Mouse (Mus musculus): ENCODE measurements at regions not wholly inside any gene's neighbourhood (a gene's known extent, or its start where the extent isn't known, plus 50 kb on each side); places are given as distances from the start of the nearest gene placed in this dataset.

GRCm38 (mm10) chr14:95949512-95949911, 68.5 kb downstream of the 4921530L21Rik start:
- in situ Hi-C loops (cut with MboI, MseI) = loop anchor here (5.0 kb wide), 1 partner anchor 958 kb away; no protein-coding TSS in a partner anchor

- in situ Hi-C loops (cut with MboI, MseI) = loop anchor here (10.0 kb wide), 1 partner anchor 269 kb away; no protein-coding TSS in a partner anchor
These were observed 75.1 kb downstream of the 4921530L21Rik start for GRCm38 (mm10) chr14:95956056-95956729.

DNA sequence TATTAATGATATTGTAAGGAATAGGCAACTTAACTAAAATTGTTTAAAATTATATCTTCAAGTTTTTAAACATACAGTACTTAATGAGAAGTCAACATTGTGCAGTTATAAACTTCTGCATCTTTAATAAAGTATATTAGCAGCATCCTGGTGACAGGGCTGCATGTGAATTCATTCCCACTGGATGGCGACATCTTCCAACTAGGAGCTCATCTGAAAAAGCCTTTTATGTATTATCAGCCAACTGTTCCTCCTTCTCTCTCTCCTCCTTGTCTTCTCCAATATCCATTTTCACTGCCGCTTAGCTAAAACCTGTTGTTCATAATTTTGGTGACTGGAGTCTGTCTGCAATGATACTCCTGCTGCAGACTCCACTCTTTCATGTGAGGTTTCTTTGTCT, 103.0 kb downstream of the 4921530L21Rik start:
- in situ Hi-C loops (cut with MboI, MseI) = no loop called here

GRCm38 (mm10) chr14:95998356-95998755, 117.3 kb downstream of the 4921530L21Rik start:
- in situ Hi-C loops (cut with MboI, MseI) = no loop called here

DNA sequence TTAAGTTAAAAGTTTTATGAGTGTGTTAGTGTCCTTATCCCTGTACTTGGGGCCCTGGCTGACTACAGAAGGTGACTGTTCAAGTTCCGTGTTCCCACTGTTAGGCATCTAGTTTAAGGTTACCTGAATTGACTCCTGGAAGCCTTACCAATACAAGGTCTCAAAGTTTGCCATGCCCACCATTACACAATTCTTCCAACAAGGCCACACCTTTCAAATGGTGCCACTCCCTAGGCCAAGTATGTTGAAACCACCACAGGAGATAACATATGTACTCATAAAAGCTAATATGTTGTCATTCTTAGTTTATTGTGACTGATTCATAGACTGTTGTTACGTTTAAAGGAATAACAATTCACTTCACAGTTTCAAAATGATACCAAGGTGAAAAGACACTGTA, 140.6 kb downstream of the 4921530L21Rik start:
- in situ Hi-C loops (cut with MboI, MseI) = no loop called here

Data from T-helper 2 cell (primary cell).